Mouse (Mus musculus) naive thymus-derived CD4-positive, alpha-beta T cell, adult 2 months (primary cell): ENCODE data around the gene Pitpnm3.

Experiments used
- DNase-seq: peaks from one replicate; pipeline ENCODE4 v3.0.0-alpha.2; 2011; ENCODE audit warnings: low read depth

The Pitpnm3 gene

GRCm38 (mm10) chr11:72136231-72136982 is 829 bp upstream of the Pitpnm3 start:
- no peak for DNase-seq

GRCm38 (mm10) chr11:72134536-72135382 is 819 bp downstream of the Pitpnm3 start:
- no peak for DNase-seq

GRCm38 (mm10) chr11:72133075-72133474 is 2.5 kb downstream of the Pitpnm3 start:
- no peak for DNase-seq

GRCm38 (mm10) chr11:72132266-72132665 is 3.3 kb downstream of the Pitpnm3 start:
- no peak for DNase-seq

GRCm38 (mm10) chr11:72131697-72132096 is 3.9 kb downstream of the Pitpnm3 start:
- no peak for DNase-seq

GRCm38 (mm10) chr11:72130905-72131304 is 4.7 kb downstream of the Pitpnm3 start:
- DNase-seq, result no peak

GRCm38 (mm10) chr11:72130472-72130871 is 5.1 kb downstream of the Pitpnm3 start:
- no peak for DNase-seq

- DNase-seq, result no peak
Measured at GRCm38 (mm10) chr11:72130021-72130420, 5.6 kb downstream of the Pitpnm3 start.

GRCm38 (mm10) chr11:72129032-72129894 is 6.3 kb downstream of the Pitpnm3 start:
- no peak for DNase-seq

- DNase-seq, result no peak
Measured at GRCm38 (mm10) chr11:72127450-72128189, 8.0 kb downstream of the Pitpnm3 start.

- no peak for DNase-seq
Measured at GRCm38 (mm10) chr11:72125781-72126180, 9.8 kb downstream of the Pitpnm3 start.

GRCm38 (mm10) chr11:72123531-72123930 is 12.0 kb downstream of the Pitpnm3 start:
- DNase-seq, result no peak

- DNase-seq, result no peak
Measured at GRCm38 (mm10) chr11:72120354-72120753, 15.2 kb downstream of the Pitpnm3 start.

GRCm38 (mm10) chr11:72118630-72119029 is 16.9 kb downstream of the Pitpnm3 start:
- no peak for DNase-seq

GRCm38 (mm10) chr11:72113296-72113695 is 22.3 kb downstream of the Pitpnm3 start:
- DNase-seq, result no peak

GRCm38 (mm10) chr11:72110726-72111125 is 24.9 kb downstream of the Pitpnm3 start:
- no peak for DNase-seq

- no peak for DNase-seq
Measured at GRCm38 (mm10) chr11:72104223-72104622, 31.4 kb downstream of the Pitpnm3 start.

- no peak for DNase-seq
Measured at GRCm38 (mm10) chr11:72103530-72103929, 32.0 kb downstream of the Pitpnm3 start.

- no peak for DNase-seq
Measured at GRCm38 (mm10) chr11:72100996-72101395, 34.6 kb downstream of the Pitpnm3 start.

GRCm38 (mm10) chr11:72099181-72099580 is 36.4 kb downstream of the Pitpnm3 start:
- no peak for DNase-seq

GRCm38 (mm10) chr11:72098027-72098426 is 37.6 kb downstream of the Pitpnm3 start:
- no peak for DNase-seq
